Mouse (Mus musculus): ENCODE results near the gene Ugt2b34.

DNA sequence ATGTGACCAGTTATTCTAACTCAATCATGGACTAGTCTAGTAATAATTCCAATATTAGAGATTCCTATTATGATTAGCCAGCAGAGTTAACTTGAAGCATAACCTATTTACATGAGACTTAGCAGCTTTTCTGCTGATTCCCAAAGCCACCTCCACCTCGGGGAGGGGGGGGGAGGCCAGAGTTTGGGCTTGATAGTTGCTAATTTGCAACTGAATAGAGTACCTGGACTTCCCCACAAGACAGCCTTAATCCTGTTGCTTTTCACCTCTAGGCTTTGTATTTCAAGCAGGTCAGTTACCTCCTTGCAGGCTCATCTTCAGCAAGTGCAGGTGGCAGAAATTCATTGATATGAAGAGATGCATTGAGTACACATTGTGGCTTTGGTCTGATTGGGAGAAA is 49.1 kb downstream of the Ugt2b34 start:
- no peak for TF ChIP-seq CTCF (IDR thresholded peaks at IDR 0.05; ENCODE audit: control insufficient read depth, insufficient read depth, insufficient read length)
- no peak for TF ChIP-seq MYOD1 (IDR thresholded peaks at IDR 0.05; ENCODE audit: control insufficient read depth, insufficient read length, low read depth)
- TF ChIP-seq USF1 (IDR thresholded peaks at IDR 0.05; ENCODE audit: low read depth): no peak
- no peak for TF ChIP-seq MYOG (IDR thresholded peaks at IDR 0.05; ENCODE audit: control insufficient read depth, extremely low read depth, insufficient read length)
- TF ChIP-seq MAX (IDR thresholded peaks at IDR 0.05): no peak
- no peak for TF ChIP-seq FOSL1 (IDR thresholded peaks at IDR 0.05; ENCODE audit: insufficient read depth, low read length, poor library complexity, severe bottlenecking)
- no peak for TF ChIP-seq CEBPB (IDR thresholded peaks at IDR 0.05; ENCODE audit: low read depth)

Data from C2C12 (cell line).